8 mouse cellular contexts compared by ENCODE assay signal in genomic region chr4:134355841-134356452, GRCm38 (mm10). TPM values are rescaled to one million over a fixed set of nuclear protein-coding genes. Genes with fewer than 3 reads are reported as not detected.
A peak's percentile ranks its signal among the peaks of the same experiment; 100 is the strongest.
DNase-seq lines count a peak whose midpoint lies in the region; ATAC-seq and TF ChIP-seq lines count a peak whose summit lies in the region.

No protein-coding gene starts in this region.

- 21% methylated on average over 16 of the region's 16 CpGs for WGBS in heart, embryonic 16.5 days
- 28% methylated on average over 16 of the region's 16 CpGs for WGBS in limb, embryonic 15.5 days
- WGBS in liver, embryonic 12.5 days (ENCODE audit: insufficient replicate concordance): 51% methylated on average over 16 of the region's 16 CpGs

- peak; percentile 62 to 74 for DNase-seq in adrenal gland, adult 18-20 months (ENCODE audit: low spot score in 2 of 2)
- DNase-seq in layer of hippocampus, adult 8-10 months (ENCODE audit: low spot score in 2 of 2): no peak
- DNase-seq in thymus, postnatal 25 days: no peak

- H3K4me3 ChIP-seq in C2C12 (ENCODE audit: insufficient read depth, poor library complexity, severe bottlenecking): no peak overlapping the region
- no peak overlapping the region for H3K4me3 ChIP-seq in heart, embryonic 16.5 days (ENCODE audit: low read length)
- H3K4me3 ChIP-seq in limb, embryonic 15.5 days: no peak overlapping the region
- H3K4me3 ChIP-seq in liver, embryonic 12.5 days: no peak overlapping the region

- H3K4me2 ChIP-seq in heart, embryonic 16.5 days (ENCODE audit: low read depth, low read length): peak overlapping the region; percentile 42
- no peak overlapping the region for H3K4me2 ChIP-seq in limb, embryonic 15.5 days
- H3K4me2 ChIP-seq in liver, embryonic 12.5 days: no peak overlapping the region

- H3K79me3 ChIP-seq in C2C12 (ENCODE audit: low read depth): no peaks in the 10 kb centered on the region

- H3K27ac ChIP-seq in heart, embryonic 16.5 days (ENCODE audit: low read length): peak overlapping the region; percentile 80
- H3K27ac ChIP-seq in limb, embryonic 15.5 days: 0 out of 2 replicates have a peak overlapping the region, but pooled peaks have one; percentile 27
- H3K27ac ChIP-seq in liver, embryonic 12.5 days: no peak overlapping the region

- no peaks in the 10 kb centered on the region for H3K9me3 ChIP-seq in heart, embryonic 16.5 days (replicated peaks; ENCODE audit: control insufficient read depth, low read length)
- no peaks in the 10 kb centered on the region for H3K9me3 ChIP-seq in limb, embryonic 15.5 days
- no peaks in the 10 kb centered on the region for H3K9me3 ChIP-seq in liver, embryonic 12.5 days (replicated peaks)

- H3K79me2 ChIP-seq in C2C12 (ENCODE audit: control insufficient read depth, insufficient read depth): no peaks in the 10 kb centered on the region

- peak; percentile 74 for ATAC-seq in heart, embryonic 16.5 days (replicated peaks; ENCODE audit: extremely low read depth, insufficient read depth, low FRiP score)
- ATAC-seq in limb, embryonic 15.5 days (ENCODE audit: insufficient number of reproducible peaks, low FRiP score, low TSS enrichment, low read depth): 0 out of 2 replicates have a peak, but pooled peaks have one; percentile 3
- no peak for ATAC-seq in liver, embryonic 12.5 days
- ATAC-seq in granulocyte monocyte progenitor cell, adult 5-6 weeks (replicated peaks; ENCODE audit: poor library complexity, severe bottlenecking): no peak

- H3K4me1 ChIP-seq in heart, embryonic 16.5 days (ENCODE audit: control insufficient read depth, insufficient read depth, low read length): peaks cover 33% of the 10 kb centered on the region
- H3K4me1 ChIP-seq in limb, embryonic 15.5 days: peaks cover 35% of the 10 kb centered on the region
- peaks cover 10% of the 10 kb centered on the region for H3K4me1 ChIP-seq in liver, embryonic 12.5 days

- no peak for TF ChIP-seq CTCF in C2C12 (IDR thresholded peaks at IDR 0.05; ENCODE audit: control insufficient read depth, insufficient read depth, insufficient read length)

- H3ac ChIP-seq in C2C12 (ENCODE audit: control insufficient read depth, insufficient read length, low read depth): no peak overlapping the region

- H3K9ac ChIP-seq in heart, embryonic 16.5 days (ENCODE audit: low read length): no peak overlapping the region
- no peak overlapping the region for H3K9ac ChIP-seq in limb, embryonic 15.5 days
- no peak overlapping the region for H3K9ac ChIP-seq in liver, embryonic 12.5 days

- H3K36me3 ChIP-seq in C2C12 (ENCODE audit: control insufficient read depth, insufficient read depth): no peaks in the 10 kb centered on the region
- no peaks in the 10 kb centered on the region for H3K36me3 ChIP-seq in heart, embryonic 16.5 days (ENCODE audit: control insufficient read depth, insufficient read depth)
- H3K36me3 ChIP-seq in limb, embryonic 15.5 days: no peaks in the 10 kb centered on the region
- H3K36me3 ChIP-seq in liver, embryonic 12.5 days: no peaks in the 10 kb centered on the region

- H3K27me3 ChIP-seq in C2C12 (ENCODE audit: control insufficient read depth, insufficient read depth, insufficient read length): no peaks in the 10 kb centered on the region
- no peaks in the 10 kb centered on the region for H3K27me3 ChIP-seq in heart, embryonic 16.5 days (ENCODE audit: control insufficient read depth, insufficient read depth, low read length)
- peaks cover 3% of the 10 kb centered on the region; the same call in 1 of the 2 replicates for H3K27me3 ChIP-seq in limb, embryonic 15.5 days
- peaks cover 49% of the 10 kb centered on the region for H3K27me3 ChIP-seq in liver, embryonic 12.5 days (replicated peaks)

TF ChIP-seq in C2C12, 6 proteins besides CTCF, POLR2A, EP300 and RAD21:
- TF ChIP-seq MYOD1 (IDR thresholded peaks at IDR 0.05; ENCODE audit: control insufficient read depth, insufficient read length, low read depth) (peak; percentile 10), FOSL1 (IDR thresholded peaks at IDR 0.05; ENCODE audit: insufficient read depth, low read length, poor library complexity, severe bottlenecking) (no peak)

RNA-seq across cellular contexts. Expression of gene Slc30a2, which starts 13.0 kb away (rescaled TPM):
- polyA plus RNA-seq in C2C12 (2012; fragmentation: generic; extraction: Trizol): not detected
- 10 to 100 TPM; 28.9 to 47.4 TPM for total RNA-seq in adrenal gland, adult 18-20 months (2021)
- 0.21 and 0.42 TPM in 2 replicates for polyA plus RNA-seq in heart, embryonic 16.5 days (2015; fragmentation: Nextera tagmentation; extraction: Ambion mirVana)
- polyA plus RNA-seq in limb, embryonic 15.5 days (2015; fragmentation: Nextera tagmentation; extraction: Ambion mirVana): 1.3 and 2.6 TPM in 2 replicates
- polyA plus RNA-seq in liver, embryonic 12.5 days (2016; fragmentation: Nextera tagmentation; extraction: Ambion mirVana): not detected in 2 replicates
- total RNA-seq in layer of hippocampus, adult 8-10 months (2022): under 1 TPM in 1 of 4 experiments, not detected in 3; 0.49 TPM
- not detected in 2 replicates for total RNA-seq in granulocyte monocyte progenitor cell, adult 5-6 weeks (2014; fragmentation: Nextera tagmentation)
- not detected in 2 replicates for total RNA-seq in granulocyte monocyte progenitor cell, adult 5-6 weeks (2017)

RNA-seq across cellular contexts. Expression of gene Extl1, which starts 27.7 kb away (rescaled TPM):
- 0.13 TPM for polyA plus RNA-seq in C2C12 (2012; fragmentation: generic; extraction: Trizol)
- total RNA-seq in adrenal gland, adult 18-20 months (2021): 1 to 10 TPM; 3.3 to 4.2 TPM
- 2.6 and 2.8 TPM in 2 replicates for polyA plus RNA-seq in heart, embryonic 16.5 days (2015; fragmentation: Nextera tagmentation; extraction: Ambion mirVana)
- polyA plus RNA-seq in limb, embryonic 15.5 days (2015; fragmentation: Nextera tagmentation; extraction: Ambion mirVana): 6.4 and 7.8 TPM in 2 replicates
- polyA plus RNA-seq in liver, embryonic 12.5 days (2016; fragmentation: Nextera tagmentation; extraction: Ambion mirVana): 0.25 and 0.36 TPM in 2 replicates
- 10 to 100 TPM; 36.5 to 47.8 (median 42.9) TPM for total RNA-seq in layer of hippocampus, adult 8-10 months (2022)
- total RNA-seq in granulocyte monocyte progenitor cell, adult 5-6 weeks (2014; fragmentation: Nextera tagmentation): not detected in 2 replicates
- total RNA-seq in granulocyte monocyte progenitor cell, adult 5-6 weeks (2017): not detected in 2 replicates

RNA-seq across cellular contexts. Expression of gene Pafah2, which starts 40.2 kb away (rescaled TPM):
- 9.0 TPM for polyA plus RNA-seq in C2C12 (2012; fragmentation: generic; extraction: Trizol)
- total RNA-seq in adrenal gland, adult 18-20 months (2021): 10 to 100 TPM; 15.2 to 17.8 TPM
- polyA plus RNA-seq in heart, embryonic 16.5 days (2015; fragmentation: Nextera tagmentation; extraction: Ambion mirVana): 9.6 and 10.5 TPM in 2 replicates
- polyA plus RNA-seq in limb, embryonic 15.5 days (2015; fragmentation: Nextera tagmentation; extraction: Ambion mirVana): 20.7 and 20.8 TPM in 2 replicates
- 4.7 and 5.2 TPM in 2 replicates for polyA plus RNA-seq in liver, embryonic 12.5 days (2016; fragmentation: Nextera tagmentation; extraction: Ambion mirVana)
- total RNA-seq in layer of hippocampus, adult 8-10 months (2022): 10 to 100 TPM in 1 of 4 experiments, 1 to 10 TPM in 3; 5.5 to 10.5 (median 8.5) TPM
- 10.5 and 22.1 TPM in 2 replicates for total RNA-seq in granulocyte monocyte progenitor cell, adult 5-6 weeks (2014; fragmentation: Nextera tagmentation)
- total RNA-seq in granulocyte monocyte progenitor cell, adult 5-6 weeks (2017): 10.4 and 10.6 TPM in 2 replicates

RNA-seq across cellular contexts. Expression of gene Trim63, which starts 41.0 kb away (rescaled TPM):
- polyA plus RNA-seq in C2C12 (2012; fragmentation: generic; extraction: Trizol): 0.19 TPM
- under 1 TPM in 1 of 2 experiments, not detected in 1; 0.32 TPM for total RNA-seq in adrenal gland, adult 18-20 months (2021)
- 175 and 177 TPM in 2 replicates for polyA plus RNA-seq in heart, embryonic 16.5 days (2015; fragmentation: Nextera tagmentation; extraction: Ambion mirVana)
- 3.2 and 8.0 TPM in 2 replicates for polyA plus RNA-seq in limb, embryonic 15.5 days (2015; fragmentation: Nextera tagmentation; extraction: Ambion mirVana)
- polyA plus RNA-seq in liver, embryonic 12.5 days (2016; fragmentation: Nextera tagmentation; extraction: Ambion mirVana): 0.20 and 0.23 TPM in 2 replicates
- total RNA-seq in layer of hippocampus, adult 8-10 months (2022): not detected
- not detected in 2 replicates for total RNA-seq in granulocyte monocyte progenitor cell, adult 5-6 weeks (2014; fragmentation: Nextera tagmentation)
- total RNA-seq in granulocyte monocyte progenitor cell, adult 5-6 weeks (2017): not detected in 2 replicates

Comparison
In these comparisons a context has a peak if more than half of its experiments do, and no peak if none do; other contexts are left out.
1. DNase-seq: peak in adrenal gland, adult 18-20 months (2 of 2); none in layer of hippocampus, adult 8-10 months (0 of 2) and thymus, postnatal 25 days (single experiment).
2. ATAC-seq: peak in heart, embryonic 16.5 days (single experiment) and limb, embryonic 15.5 days (single experiment); none in liver, embryonic 12.5 days (single experiment) and granulocyte monocyte progenitor cell, adult 5-6 weeks (single experiment).